Mouse (Mus musculus) fat pad, adult 2 months (tissue): ENCODE data around the gene Plxna2.

ENCODE experiments used
- DNase-seq: peaks from one replicate; pipeline ENCODE4 v3.0.0-alpha.2; 2011; ENCODE audit warnings: low read depth, low spot score; ENCODE audit errors: extremely low read depth

Gene Plxna2

DNA sequence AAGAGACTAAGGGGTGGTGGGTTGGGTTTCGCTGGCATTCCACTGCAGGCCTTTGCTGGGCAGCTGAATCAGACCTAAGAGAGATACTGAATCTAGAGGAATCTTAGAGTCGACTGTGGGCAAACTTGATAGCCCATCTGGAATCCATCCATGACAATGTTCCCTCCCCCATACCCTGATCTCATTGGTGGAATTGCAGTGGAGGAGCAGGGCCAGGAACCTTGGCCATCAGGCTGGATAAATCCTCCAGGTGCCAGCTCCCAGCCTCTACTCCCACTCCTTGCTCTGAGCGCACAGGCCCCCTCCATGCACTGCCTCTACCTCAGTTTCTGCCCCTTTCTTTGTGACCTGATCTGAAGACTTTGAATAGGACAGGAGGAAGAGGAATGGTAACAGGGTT is 81.3 kb downstream of the Plxna2 start:
- no peak for DNase-seq

DNA sequence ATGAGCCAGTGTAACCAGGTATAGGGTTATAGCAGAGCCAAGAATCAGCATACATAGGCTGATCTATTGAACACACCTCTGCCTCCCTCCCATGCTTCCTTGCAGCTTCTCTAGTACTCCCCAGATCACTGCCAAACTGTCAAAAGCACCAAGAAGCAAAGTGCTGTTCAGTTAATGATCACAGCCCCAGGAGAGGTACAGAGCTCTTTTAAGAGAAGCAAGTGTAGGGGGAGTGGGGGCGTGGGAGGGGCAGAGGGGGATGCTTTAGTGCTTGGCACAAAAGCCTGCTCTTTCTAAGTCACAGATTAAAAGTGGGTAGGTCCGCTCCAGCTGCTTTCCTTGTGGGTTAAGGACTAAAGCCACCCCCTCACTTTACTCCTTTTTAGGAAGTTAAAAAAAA is 85.2 kb downstream of the Plxna2 start:
- no peak for DNase-seq

DNA sequence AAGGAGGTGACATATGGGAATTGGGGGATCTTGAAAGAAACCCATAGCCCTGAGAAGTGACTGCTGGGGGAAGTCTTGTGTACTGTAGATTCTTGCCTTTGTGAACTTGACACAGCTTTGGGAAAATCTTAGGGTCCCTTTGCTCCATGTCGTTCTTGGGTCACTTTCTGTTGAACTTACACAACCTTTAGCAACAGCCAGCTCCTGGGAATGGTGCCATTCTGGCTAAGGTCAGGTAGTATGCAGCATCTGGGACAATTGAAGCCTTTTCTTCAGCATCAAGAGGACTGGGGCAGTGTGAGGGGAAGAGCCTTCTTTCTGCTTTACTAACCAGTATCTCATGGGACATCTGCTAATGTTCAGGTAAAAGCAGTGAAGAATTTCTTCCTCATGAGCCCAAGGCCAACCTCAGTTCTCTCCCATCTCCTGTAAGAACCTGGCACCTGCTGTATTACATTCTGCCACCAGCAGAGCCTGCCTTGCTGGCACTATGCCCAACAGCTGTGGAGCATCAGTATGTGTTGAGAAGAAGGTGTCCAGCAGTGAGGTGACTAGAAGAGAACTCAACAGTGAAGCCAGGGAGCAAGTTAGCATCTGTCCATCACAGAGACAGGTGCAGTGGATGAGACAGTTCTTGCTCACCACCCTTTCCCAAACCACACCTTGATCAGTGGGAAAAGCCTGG is 86.3 kb downstream of the Plxna2 start:
- DNase-seq: no peak

DNA sequence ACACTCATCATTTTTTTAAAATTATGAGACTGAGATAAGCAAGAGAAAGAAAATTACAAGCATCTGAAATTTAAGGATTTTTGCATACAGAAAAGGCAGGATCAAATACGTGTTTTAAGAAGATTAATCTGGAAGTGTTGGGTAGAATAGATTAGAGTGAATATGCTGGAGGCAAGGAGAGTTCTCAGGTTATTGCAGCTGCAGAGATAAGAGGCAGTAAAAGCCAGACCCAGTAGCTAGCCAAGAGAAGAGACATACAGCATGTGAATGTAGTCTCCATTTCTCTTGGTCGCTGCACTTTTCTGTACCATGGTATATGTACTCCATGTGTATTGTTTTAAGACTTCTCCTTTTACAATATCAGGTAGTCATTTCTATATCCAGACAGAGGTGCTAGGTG is 88.5 kb downstream of the Plxna2 start:
- DNase-seq: no peak

DNA sequence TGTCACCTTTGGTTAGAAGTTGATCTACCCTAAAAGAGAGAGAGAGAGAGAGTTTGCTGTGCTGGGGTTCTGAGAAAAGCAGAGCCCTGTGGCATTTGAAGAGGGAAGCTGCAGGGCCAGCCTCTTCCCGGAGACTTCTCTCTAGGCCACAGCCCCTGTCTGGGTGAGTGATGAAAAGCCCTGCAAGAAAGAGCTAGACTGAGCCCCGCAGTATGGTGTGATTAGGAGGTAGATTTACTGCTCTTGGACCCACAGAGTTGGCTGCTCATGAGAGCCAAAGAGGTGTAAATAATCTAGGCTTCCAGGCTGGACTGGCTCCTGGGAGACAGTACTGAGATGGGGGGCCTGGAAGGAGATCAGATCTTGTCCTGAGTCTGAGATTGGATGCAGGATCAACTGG is 94.4 kb downstream of the Plxna2 start:
- DNase-seq: no peak

DNA sequence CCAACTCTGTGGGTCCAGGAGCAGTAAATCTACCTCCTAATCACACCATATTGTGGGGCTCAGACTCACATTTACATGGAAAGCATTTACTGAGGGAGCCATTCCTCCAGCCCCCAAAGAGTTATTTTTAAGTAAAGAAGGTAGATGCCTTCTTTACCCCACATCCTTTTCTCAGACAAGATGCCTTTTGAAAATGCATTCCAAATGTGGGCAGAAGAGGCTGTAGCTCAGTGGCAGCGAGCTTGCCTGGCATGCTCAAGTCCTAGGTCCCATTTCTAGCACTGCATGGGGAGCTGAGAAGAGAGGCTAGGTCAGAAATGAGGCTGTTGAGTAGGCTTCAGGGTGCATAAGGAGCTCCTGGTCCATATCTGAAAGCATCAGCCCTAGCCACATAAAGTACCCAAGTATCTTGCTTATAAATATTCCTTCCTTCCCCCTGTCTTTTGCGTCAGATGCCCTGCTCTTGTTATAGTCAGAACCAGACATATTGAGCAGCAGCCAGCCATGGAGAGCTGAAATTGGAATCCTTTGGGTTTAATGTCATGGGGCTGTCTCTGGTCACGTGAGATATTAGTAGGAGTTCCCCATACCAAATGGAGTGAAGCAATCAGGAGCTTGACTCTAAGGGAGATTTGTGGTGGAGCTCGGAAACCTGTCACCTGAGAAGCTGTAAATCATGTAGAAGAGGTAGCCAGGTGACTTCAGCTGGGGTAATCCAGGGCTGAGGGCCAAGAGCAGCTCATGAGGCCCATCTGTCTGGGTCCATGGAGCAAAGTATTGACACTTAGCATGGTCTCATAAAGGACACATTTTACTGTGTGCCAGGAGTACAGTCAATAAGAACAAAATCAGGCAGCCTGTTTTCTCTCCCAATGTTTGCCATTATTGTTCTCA is 96.4 kb downstream of the Plxna2 start:
- DNase-seq: no peak

DNA sequence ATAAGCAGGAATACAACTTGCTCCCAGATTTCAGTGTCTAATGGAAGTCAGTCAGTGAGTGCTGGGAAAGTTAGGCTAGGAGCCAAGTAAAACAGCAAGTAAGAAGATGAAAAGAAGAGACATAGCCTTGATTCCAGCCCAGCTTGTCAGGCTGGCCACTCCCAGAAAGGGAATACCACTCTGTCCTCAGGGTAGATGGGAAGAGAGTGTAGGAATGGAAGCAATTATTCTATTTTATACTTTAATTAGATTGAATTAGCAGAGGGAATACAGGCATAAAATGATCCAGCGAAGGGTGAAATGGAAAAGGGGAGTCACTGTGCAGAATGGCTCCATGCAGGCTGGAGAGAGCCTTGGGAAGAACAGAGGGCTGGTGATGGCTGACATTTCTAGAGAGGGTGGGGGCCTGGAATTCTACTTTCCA is 99.4 kb downstream of the Plxna2 start:
- DNase-seq: no peak

DNA sequence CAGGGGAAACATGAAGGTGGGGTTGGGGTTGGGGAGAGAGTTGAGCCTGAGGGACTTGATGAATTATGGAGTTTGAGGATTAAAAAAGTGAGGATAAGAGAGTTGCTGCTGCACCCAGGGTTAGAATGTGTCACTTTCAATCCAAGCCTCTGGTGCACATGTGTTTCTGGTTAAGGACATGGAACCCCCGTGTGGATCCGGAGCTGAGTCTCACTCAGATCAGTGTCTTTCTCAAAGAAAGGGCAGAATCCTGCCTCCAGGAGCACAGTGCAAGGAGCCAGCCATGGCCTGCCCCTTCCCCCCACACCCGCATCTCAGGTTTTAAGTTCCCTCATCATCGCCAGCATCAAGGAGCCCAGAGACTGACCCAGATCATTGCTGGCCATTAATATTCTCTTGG is 102.4 kb downstream of the Plxna2 start:
- DNase-seq: no peak

DNA sequence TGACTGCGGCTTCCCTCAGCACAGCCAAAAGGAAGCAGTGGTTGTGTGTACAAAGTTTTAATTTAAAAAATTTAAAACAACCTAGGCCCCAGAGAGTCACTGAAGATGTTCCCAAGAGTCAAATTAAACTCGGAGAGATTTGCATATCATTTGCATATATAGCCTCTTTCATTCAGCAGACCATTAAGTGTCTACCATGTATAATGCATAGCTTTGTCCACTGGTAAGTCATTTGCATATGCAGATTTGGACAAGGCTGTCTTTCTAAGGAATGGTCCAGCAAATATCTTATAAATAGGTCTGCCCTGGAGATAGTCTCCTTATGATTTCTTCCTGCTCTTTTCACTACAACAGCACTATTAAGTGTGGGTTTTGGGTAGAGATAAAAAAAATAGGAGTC is 103.2 kb downstream of the Plxna2 start:
- DNase-seq: no peak

DNA sequence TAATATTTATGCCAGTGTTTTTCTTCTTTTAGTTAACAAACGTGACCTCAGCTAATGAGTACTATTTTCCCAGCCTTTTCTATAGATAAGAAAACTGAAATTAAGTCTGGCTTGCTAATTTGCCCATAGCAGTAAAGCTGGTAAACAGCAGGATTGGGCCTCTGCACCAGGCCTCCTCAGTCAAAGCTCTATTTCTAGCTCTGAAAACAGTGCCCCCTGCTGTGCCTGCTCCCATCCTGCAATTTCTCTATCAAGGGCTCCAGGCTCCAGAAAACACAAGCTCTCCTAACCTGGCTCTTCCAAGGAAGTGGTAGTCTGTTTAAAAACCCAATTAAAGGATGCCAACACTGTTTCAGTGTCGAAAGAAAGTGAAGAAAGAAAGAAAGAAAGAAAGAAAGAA is 104.3 kb downstream of the Plxna2 start:
- DNase-seq: no peak

DNA sequence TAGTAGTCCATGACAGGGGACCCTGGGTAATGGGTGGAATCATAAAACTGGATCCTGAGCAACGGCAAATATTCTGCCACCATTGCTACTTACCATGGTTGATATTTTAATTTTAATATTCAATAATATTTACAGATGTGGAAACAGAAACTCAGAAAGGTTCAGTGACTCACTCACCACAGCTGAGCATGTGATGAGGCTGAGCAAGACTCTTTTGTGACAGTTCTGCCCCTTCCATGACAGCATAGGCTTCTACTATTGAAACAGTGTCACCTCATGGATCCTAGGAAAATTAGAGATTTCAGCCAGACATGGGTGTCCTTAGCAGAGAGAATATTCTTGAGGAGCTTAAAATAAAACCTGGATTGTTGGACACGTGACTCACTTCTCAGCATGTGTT is 116.8 kb downstream of the Plxna2 start:
- no peak for DNase-seq

DNA sequence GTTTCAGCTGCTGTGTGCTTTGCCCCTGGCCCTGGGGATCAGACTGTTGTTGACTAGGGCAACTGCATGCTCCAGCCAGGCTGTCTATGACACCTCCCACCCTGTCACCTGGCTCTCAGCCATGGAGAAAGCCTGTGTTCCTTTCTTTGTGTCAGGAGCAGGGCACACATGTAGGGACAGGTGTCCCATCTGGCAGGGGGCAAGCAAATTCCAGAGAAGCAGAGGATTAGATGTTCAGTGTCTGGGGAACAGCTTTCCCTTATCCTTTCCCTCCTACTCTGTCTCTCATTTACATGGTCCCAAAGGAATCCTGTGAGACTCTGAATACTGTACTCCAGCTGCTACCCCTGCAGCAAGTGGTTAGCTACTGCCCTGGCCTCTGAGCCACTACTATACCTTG is 121.9 kb downstream of the Plxna2 start:
- DNase-seq: peak; percentile 50

DNA sequence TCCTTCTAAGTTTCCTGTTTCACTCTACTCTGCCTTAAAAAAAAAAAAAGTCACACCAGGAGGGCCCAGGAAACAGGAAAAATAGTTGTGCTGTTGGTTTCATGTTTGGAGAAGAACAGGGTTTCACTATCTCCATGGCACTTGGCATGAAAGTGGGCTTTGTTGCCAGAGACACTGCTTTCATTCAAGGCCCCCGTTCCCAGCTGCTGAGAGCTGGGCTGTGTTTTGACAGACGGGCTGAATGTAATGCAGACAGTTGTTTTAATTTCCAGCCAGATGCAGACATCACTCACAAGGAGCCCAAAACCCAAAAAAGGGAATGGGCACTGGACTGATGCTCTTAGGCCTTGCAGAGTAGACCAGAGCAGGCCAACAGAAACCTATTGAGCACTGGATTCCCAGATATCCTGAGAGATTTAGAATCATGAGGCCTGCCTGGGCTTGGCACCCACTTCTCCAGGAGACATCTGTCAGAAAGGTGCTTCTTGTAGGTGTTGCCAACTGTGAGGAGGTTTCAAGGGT is 124.9 kb downstream of the Plxna2 start:
- DNase-seq: no peak

DNA sequence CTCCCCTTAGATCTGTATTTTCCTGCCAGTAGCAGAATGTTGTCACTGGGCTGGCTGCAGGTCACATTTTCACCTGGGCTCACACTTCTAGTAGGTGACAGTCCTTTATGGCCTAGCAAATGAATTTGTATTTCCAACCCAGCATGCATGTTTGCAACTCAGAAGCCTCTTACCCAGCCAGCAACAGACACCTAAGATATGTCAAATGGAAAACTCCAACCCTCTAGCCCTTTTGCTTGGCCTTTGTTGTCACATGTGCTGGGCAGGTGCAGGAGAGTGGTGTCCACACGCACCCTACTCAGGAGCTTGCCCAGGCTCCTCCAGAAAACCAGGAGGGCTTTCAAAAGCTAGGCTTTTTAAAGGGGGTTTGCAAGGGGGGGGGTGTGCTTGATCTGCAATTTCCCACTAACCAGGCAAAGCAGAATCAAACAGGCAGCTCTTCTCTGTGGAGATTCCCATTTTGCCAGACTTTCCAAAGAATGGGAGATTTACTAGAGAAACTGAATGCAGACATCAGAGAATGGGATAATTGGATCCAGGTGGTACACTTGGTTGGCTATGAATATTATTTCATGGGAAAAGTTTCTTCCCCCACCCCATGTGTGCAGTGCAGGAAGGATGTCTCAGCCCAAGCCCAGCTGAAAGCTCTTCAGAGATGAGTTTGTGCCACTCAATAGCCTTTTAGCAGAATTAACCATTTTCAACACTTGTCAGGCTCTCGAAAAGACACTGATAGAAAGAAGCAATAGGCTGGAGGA is 127.3 kb downstream of the Plxna2 start:
- no peak for DNase-seq

DNA sequence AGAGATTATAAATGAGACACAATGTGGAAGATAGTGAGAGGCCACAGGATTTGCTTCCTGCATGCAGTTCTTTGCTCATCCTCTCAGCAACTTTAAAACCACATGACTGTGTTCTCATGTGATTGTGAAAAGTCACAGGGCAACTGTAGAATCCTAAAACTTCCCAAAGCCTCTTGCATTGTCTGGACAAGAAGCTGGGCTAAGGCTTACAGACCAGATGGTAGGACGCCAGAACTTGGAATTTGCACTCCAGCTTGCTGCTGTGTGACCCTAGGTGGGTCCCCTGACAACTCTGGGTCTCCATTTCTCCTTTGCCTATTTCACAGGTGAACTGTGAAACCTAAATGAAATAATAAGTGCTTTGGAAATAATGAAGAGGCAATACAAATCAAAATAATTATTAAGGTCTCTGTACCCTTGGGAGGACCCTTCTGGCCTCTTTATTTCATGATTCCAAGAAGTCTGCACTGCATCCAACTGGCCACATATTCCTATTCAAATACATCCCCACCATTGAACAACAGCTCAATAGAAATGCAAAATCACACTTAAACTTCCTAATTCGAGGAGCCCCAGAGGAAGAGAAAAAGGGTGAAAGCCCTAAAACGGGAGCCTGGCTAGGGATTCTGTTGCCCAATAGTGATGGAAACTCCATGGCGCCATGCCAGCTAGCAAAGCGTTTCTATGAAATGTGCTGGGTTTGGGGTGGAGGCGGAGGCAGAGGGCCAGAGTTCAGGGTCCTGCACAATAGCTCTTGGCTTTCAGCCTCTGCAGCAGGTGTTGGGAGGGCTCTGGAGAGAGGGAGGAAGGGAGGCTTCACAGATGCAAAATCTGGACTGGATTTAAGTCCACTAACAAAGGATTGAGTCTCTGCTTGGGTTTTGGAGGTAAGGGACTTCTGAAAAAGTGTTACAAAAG is 128.6 kb downstream of the Plxna2 start:
- no peak for DNase-seq

DNA sequence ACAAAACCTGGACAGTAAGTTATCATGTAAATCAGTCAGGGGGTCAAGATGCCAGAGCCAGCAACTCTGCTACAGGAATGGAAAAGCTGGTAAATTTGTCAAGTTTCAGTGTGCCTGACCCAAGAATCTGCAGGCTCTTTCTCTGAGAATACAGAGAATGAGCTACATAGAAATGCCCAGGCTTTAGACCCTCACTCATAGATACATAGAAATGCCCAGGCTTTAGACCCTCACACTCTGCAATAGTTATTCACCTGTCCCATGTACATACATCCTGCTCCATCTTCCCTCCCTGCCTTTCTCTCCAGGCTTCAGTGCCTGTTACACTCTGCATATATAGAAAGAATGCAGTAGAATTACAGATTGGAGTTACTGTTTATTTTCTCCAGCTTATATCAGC is 129.2 kb downstream of the Plxna2 start:
- no peak for DNase-seq

DNA sequence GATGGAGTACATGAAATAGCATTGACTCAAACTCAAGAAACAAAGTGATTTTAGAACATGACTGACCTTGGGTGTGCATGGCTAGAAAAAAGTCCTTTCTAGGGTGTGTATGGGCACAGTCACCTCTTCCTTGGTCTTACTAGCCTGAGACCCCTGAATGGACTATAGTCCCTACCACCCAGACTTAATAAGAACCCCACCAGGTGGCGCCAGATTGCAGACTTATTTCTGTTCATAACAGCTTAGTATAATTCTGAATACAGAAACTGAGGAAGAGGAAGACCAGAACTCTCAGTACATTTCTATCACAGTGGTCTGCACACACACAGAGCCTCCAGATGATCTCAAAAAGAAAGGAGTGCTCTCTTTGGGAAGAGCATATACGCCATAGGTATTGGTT is 135.2 kb downstream of the Plxna2 start:
- no peak for DNase-seq

DNA sequence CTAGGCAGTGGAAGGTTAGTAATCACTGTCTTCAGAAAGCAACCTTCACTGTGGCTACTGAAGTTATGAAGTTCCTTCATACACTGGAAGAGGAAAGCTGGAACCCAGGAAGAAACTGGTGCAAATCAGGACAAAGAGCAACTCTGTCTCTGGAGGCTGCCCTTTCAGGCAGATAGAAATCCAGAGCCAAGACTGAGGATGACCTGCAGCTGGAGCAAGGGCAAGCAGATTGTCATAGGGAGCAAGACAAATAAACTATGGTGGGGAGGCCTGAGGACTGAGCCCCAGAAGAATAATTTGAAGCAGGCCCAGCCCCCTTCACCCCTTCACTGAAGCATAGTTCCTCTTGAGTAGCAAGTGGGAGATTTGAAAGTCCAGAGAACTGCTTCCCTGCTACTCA is 138.0 kb downstream of the Plxna2 start:
- DNase-seq: no peak

DNA sequence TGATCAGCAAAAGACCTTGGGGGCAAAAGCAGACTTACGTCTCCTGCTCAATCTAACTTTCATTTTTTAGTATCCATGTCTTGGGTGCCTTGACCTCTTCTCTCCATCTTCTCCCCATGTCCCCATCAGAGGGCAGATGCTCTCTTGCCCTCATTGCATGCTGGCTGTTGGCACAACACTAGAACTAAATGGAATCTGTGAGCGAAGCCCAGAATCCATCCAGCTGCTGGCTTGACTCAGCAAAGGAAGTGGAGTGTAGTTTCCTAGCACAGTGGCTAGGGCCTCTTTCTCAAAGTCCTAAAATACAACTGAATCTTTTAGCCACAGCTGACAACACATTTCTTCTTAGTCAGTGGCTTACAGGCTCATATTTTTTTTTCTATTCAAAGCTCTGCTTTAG is 138.4 kb downstream of the Plxna2 start:
- DNase-seq: no peak

DNA sequence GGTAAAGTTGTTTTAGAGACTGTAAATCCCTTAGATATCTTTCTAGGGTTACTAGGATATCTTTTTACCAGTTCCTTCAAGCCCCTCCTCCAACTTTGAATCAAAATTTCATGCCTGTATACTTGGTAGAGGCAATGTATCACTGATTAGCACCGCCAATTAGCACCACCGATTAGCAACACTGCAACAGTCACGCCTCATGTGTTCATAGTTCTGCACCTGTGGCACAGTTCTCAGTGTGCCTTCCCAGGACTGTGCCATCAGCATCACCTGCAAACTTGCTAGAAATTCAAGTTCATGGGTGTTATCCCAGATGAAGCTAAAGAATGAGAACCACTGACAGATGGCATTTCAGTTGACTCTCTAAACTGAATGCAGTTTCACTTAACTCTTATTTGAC is 138.8 kb downstream of the Plxna2 start:
- DNase-seq: no peak
